Mouse (Mus musculus): ENCODE results near the gene Tmod3. TPM values are rescaled to one million over a fixed set of nuclear protein-coding genes. Genes with fewer than 3 reads are reported as not detected.

Tmod3 gene
- polyA plus RNA-seq, 1 experiment = 46.5 TPM

- peaks cover 19% of the 10 kb centered on the region for H3K4me1 ChIP-seq (ENCODE audit: control insufficient read depth, insufficient read depth, low read length)
- TF ChIP-seq POLR2A (IDR thresholded peaks at IDR 0.05; ENCODE audit: borderline replicate concordance, extremely low read depth, low read depth, low read length) = no peak
- TF ChIP-seq CTCF (IDR thresholded peaks at IDR 0.05; ENCODE audit: insufficient read depth, low read length) = no peak
- 75% methylated on average over 7 of the region's 7 CpGs for WGBS
Measured at GRCm38 (mm10) chr9:75532461-75532860, 27.0 kb downstream of the Tmod3 start.

GRCm38 (mm10) chr9:75529358-75529757 lies 30.1 kb downstream of the Tmod3 start:
- Histone ChIP-seq H3K4me3 (replicated peaks; ENCODE audit: extremely low read depth, low read depth, low read length) (no peak overlapping the region), H3K4me1 (ENCODE audit: control insufficient read depth, insufficient read depth, low read length) (peaks cover 14% of the 10 kb centered on the region)
- 55% methylated on average over 5 of the region's 5 CpGs for WGBS
- DNase-seq = no peak
- TF ChIP-seq CTCF (IDR thresholded peaks at IDR 0.05; ENCODE audit: insufficient read depth, low read length) = no peak
- TF ChIP-seq POLR2A (IDR thresholded peaks at IDR 0.05; ENCODE audit: borderline replicate concordance, extremely low read depth, low read depth, low read length) = no peak

More at GRCm38 (mm10) chr9:75532461-75532860, 27.0 kb downstream of the Tmod3 start:
- no peak for DNase-seq
- no peak overlapping the region for H3K4me3 ChIP-seq (replicated peaks; ENCODE audit: extremely low read depth, low read depth, low read length)

- no peak overlapping the region for H3K4me3 ChIP-seq (replicated peaks; ENCODE audit: extremely low read depth, low read depth, low read length)
- 98% methylated on average over 9 of the region's 9 CpGs for WGBS
- DNase-seq = no peak
- TF ChIP-seq CTCF (IDR thresholded peaks at IDR 0.05; ENCODE audit: insufficient read depth, low read length) (0 out of 2 replicates have a peak, but pooled peaks have one; percentile 22), POLR2A (IDR thresholded peaks at IDR 0.05; ENCODE audit: borderline replicate concordance, extremely low read depth, low read depth, low read length) (no peak)
- peaks cover 12% of the 10 kb centered on the region for H3K4me1 ChIP-seq (ENCODE audit: control insufficient read depth, insufficient read depth, low read length)
Measured at GRCm38 (mm10) chr9:75528096-75528495, 31.4 kb downstream of the Tmod3 start.

- no peak for DNase-seq
- TF ChIP-seq CTCF (IDR thresholded peaks at IDR 0.05; ENCODE audit: insufficient read depth, low read length) = no peak
- TF ChIP-seq POLR2A (IDR thresholded peaks at IDR 0.05; ENCODE audit: borderline replicate concordance, extremely low read depth, low read depth, low read length) = no peak
- Histone ChIP-seq H3K4me1 (ENCODE audit: control insufficient read depth, insufficient read depth, low read length) (peaks cover 13% of the 10 kb centered on the region), H3K4me3 (replicated peaks; ENCODE audit: extremely low read depth, low read depth, low read length) (no peak overlapping the region)
- 49% methylated on average over 13 of the region's 13 CpGs for WGBS
Measured at GRCm38 (mm10) chr9:75527368-75528059, 31.9 kb downstream of the Tmod3 start.

GRCm38 (mm10) chr9:75523646-75524045 lies 35.8 kb downstream of the Tmod3 start:
- peaks cover 7% of the 10 kb centered on the region for H3K4me1 ChIP-seq (ENCODE audit: control insufficient read depth, insufficient read depth, low read length)
- no peak for DNase-seq
- no peak overlapping the region for H3K4me3 ChIP-seq (replicated peaks; ENCODE audit: extremely low read depth, low read depth, low read length)
- no peak for TF ChIP-seq CTCF (IDR thresholded peaks at IDR 0.05; ENCODE audit: insufficient read depth, low read length)
- no peak for TF ChIP-seq POLR2A (IDR thresholded peaks at IDR 0.05; ENCODE audit: borderline replicate concordance, extremely low read depth, low read depth, low read length)
- 38% methylated on average over 6 of the region's 6 CpGs for WGBS

GRCm38 (mm10) chr9:75522217-75522616 lies 37.2 kb downstream of the Tmod3 start:
- H3K4me1 ChIP-seq (ENCODE audit: control insufficient read depth, insufficient read depth, low read length) = peaks cover 2% of the 10 kb centered on the region; the same call in 1 of the 2 replicates
- 58% methylated on average over 2 of the region's 2 CpGs for WGBS
- DNase-seq = no peak

GRCm38 (mm10) chr9:75521788-75522187 lies 37.7 kb downstream of the Tmod3 start:
- peaks cover 2% of the 10 kb centered on the region; the same call in 1 of the 2 replicates for H3K4me1 ChIP-seq (ENCODE audit: control insufficient read depth, insufficient read depth, low read length)
- 50% methylated on average over 4 of the region's 4 CpGs for WGBS

More at GRCm38 (mm10) chr9:75522217-75522616, 37.2 kb downstream of the Tmod3 start:
- no peak overlapping the region for H3K4me3 ChIP-seq (replicated peaks; ENCODE audit: extremely low read depth, low read depth, low read length)
- no peak for TF ChIP-seq POLR2A (IDR thresholded peaks at IDR 0.05; ENCODE audit: borderline replicate concordance, extremely low read depth, low read depth, low read length)
- TF ChIP-seq CTCF (IDR thresholded peaks at IDR 0.05; ENCODE audit: insufficient read depth, low read length) = no peak

GRCm38 (mm10) chr9:75520940-75521339 lies 38.5 kb downstream of the Tmod3 start:
- 93% methylated on average over 8 of the region's 8 CpGs for WGBS
- Histone ChIP-seq H3K4me3 (replicated peaks; ENCODE audit: extremely low read depth, low read depth, low read length) (no peak overlapping the region), H3K4me1 (ENCODE audit: control insufficient read depth, insufficient read depth, low read length) (peaks cover 2% of the 10 kb centered on the region; the same call in 1 of the 2 replicates)
- TF ChIP-seq CTCF (IDR thresholded peaks at IDR 0.05; ENCODE audit: insufficient read depth, low read length) (no peak), POLR2A (IDR thresholded peaks at IDR 0.05; ENCODE audit: borderline replicate concordance, extremely low read depth, low read depth, low read length) (no peak)
- DNase-seq = no peak

More at GRCm38 (mm10) chr9:75521788-75522187, 37.7 kb downstream of the Tmod3 start:
- no peak overlapping the region for H3K4me3 ChIP-seq (replicated peaks; ENCODE audit: extremely low read depth, low read depth, low read length)
- DNase-seq = no peak
- TF ChIP-seq CTCF (IDR thresholded peaks at IDR 0.05; ENCODE audit: insufficient read depth, low read length) (peak; percentile 77), POLR2A (IDR thresholded peaks at IDR 0.05; ENCODE audit: borderline replicate concordance, extremely low read depth, low read depth, low read length) (no peak)

GRCm38 (mm10) chr9:75517751-75518150 lies 41.7 kb downstream of the Tmod3 start:
- H3K4me1 ChIP-seq (ENCODE audit: control insufficient read depth, insufficient read depth, low read length) = peaks cover 2% of the 10 kb centered on the region; the same call in 1 of the 2 replicates
- no peak overlapping the region for H3K4me3 ChIP-seq (replicated peaks; ENCODE audit: extremely low read depth, low read depth, low read length)
- WGBS = 78% methylated on average over 3 of the region's 3 CpGs
- no peak for DNase-seq
- TF ChIP-seq CTCF (IDR thresholded peaks at IDR 0.05; ENCODE audit: insufficient read depth, low read length) = no peak
- no peak for TF ChIP-seq POLR2A (IDR thresholded peaks at IDR 0.05; ENCODE audit: borderline replicate concordance, extremely low read depth, low read depth, low read length)

All from lung, adult 2 months (tissue).